Mouse (Mus musculus) MEL (cell line): ENCODE measurements around the gene Usp19. TPM values are rescaled to one million over a fixed set of nuclear protein-coding genes. Genes with fewer than 3 reads are reported as not detected.

ENCODE experiments used
- DNase-seq: peaks from one replicate; pipeline ENCODE4 v3.0.0; 2011; ENCODE audit warnings: low read depth, low spot score
- H3K27ac ChIP-seq: 2 replicates; pipeline ENCODE4 v1.5.1; 2012; ENCODE audit warnings: low read depth, mild to moderate bottlenecking, control low read depth, low read length, moderate library complexity; ENCODE audit not compliant: control insufficient read depth
- H3K27me3 ChIP-seq, 2 experiments: fragments of 150-350 bp in 1 of 2; sonication (generic) in 1 of 2; 2 replicates each; pipeline ENCODE4 v1.6.1; 2012; ENCODE audit warnings: low read length in 2 of 2, mild to moderate bottlenecking in 2 of 2, improper control_type of control experiment in 1 of 2, moderate library complexity in 1 of 2; ENCODE audit not compliant: insufficient read depth in 2 of 2, control insufficient read depth in 1 of 2
- H3K36me3 ChIP-seq, 2 experiments: 2 replicates each; pipeline ENCODE4 v1.6.1; 2012 to 2014; ENCODE audit warnings: low read length in 2 of 2, improper control_type of control experiment in 1 of 2, inconsistent platforms in 1 of 2, mild to moderate bottlenecking in 1 of 2; ENCODE audit not compliant: insufficient read depth in 2 of 2, control insufficient read depth in 1 of 2
- H3K4me1 ChIP-seq, 2 experiments: fragments of 150-350 bp in 1 of 2; sonication (generic) in 1 of 2; 2 replicates each; pipeline ENCODE4 v1.6.1; 2012; ENCODE audit warnings: low read length in 2 of 2, improper control_type of control experiment in 1 of 2, mild to moderate bottlenecking in 1 of 2; ENCODE audit not compliant: insufficient read depth in 2 of 2, control insufficient read depth in 1 of 2
- H3K4me3 ChIP-seq, 2 experiments: fragments of 150-350 bp in 1 of 2; sonication (generic) in 1 of 2; 2 replicates each; pipeline ENCODE4 v1.5.1; 2012; ENCODE audit warnings: low read depth in 2 of 2, low read length in 2 of 2, mild to moderate bottlenecking in 2 of 2, moderate library complexity in 2 of 2, control low read depth in 1 of 2, improper control_type of control experiment in 1 of 2; ENCODE audit not compliant: control insufficient read depth in 1 of 2, insufficient read depth in 1 of 2
- H3K79me2 ChIP-seq: 2 replicates; pipeline ENCODE4 v1.6.1; 2012; ENCODE audit warnings: mild to moderate bottlenecking, low read length, moderate library complexity; ENCODE audit not compliant: control insufficient read depth, poor library complexity, insufficient read depth
- H3K9ac ChIP-seq: 2 replicates; pipeline ENCODE4 v1.6.1; 2012; ENCODE audit warnings: low read depth, mild to moderate bottlenecking, control low read depth, low read length, moderate library complexity; ENCODE audit not compliant: control insufficient read depth, poor library complexity, severe bottlenecking
- H3K9me3 ChIP-seq: fragments of 150-350 bp; sonication (generic); replicated peaks from 2 replicates; pipeline ENCODE4 v1.6.1; 2012; ENCODE audit warnings: mild to moderate bottlenecking, low read length, improper control_type of control experiment, moderate library complexity; ENCODE audit not compliant: insufficient read depth
- BHLHE40 ChIP-seq: IDR thresholded peaks from 2 replicates; pipeline ENCODE4 v1.6.1; 2012; ENCODE audit warnings: low read depth, mild to moderate bottlenecking, inconsistent platforms, low read length, improper control_type of control experiment, borderline replicate concordance
- CHD1 ChIP-seq: IDR thresholded peaks from 2 replicates; pipeline ENCODE4 v1.6.1; 2012; ENCODE audit warnings: low read depth, mild to moderate bottlenecking, inconsistent platforms, low read length, improper control_type of control experiment
- CTCF ChIP-seq, 3 experiments: IDR thresholded peaks in 2 of 3; conservative IDR thresholded peaks in 1 of 3; 2 replicates each; pipeline ENCODE4 v1.5.1; 2011 to 2012; ENCODE audit warnings: low read length in 3 of 3, low read depth in 2 of 3, mild to moderate bottlenecking in 2 of 3, improper control_type of control experiment in 1 of 3, inconsistent platforms in 1 of 3, mixed read lengths in 1 of 3, moderate library complexity in 1 of 3; ENCODE audit not compliant: control insufficient read depth in 1 of 3, insufficient read depth in 1 of 3, poor library complexity in 1 of 3, severe bottlenecking in 1 of 3
- ELF1 ChIP-seq: IDR thresholded peaks from 2 replicates; pipeline ENCODE4 v1.6.1; 2014; ENCODE audit warnings: low read depth, mild to moderate bottlenecking, inconsistent platforms, low read length, improper control_type of control experiment, moderate library complexity
- ETS1 ChIP-seq: IDR thresholded peaks from 2 replicates; pipeline ENCODE4 v1.6.1; 2012; ENCODE audit warnings: low read depth, mild to moderate bottlenecking, inconsistent platforms, low read length, improper control_type of control experiment, moderate library complexity
- GABPA ChIP-seq: IDR thresholded peaks from 2 replicates; pipeline ENCODE4 v1.6.1; 2012; ENCODE audit warnings: low read depth, mild to moderate bottlenecking, inconsistent platforms, low read length, improper control_type of control experiment, moderate library complexity
- KAT2A ChIP-seq: conservative IDR thresholded peaks from 2 replicates; pipeline ENCODE4 v1.6.1; 2012; ENCODE audit warnings: low read depth, low read length, improper control_type of control experiment, inconsistent platforms
- MAZ ChIP-seq: IDR thresholded peaks from 2 replicates; pipeline ENCODE4 v1.6.1; 2012; ENCODE audit warnings: low read depth, mild to moderate bottlenecking, inconsistent platforms, low read length, improper control_type of control experiment
- MEF2A ChIP-seq: IDR thresholded peaks from 2 replicates; pipeline ENCODE4 v1.6.1; 2014; ENCODE audit warnings: low read depth, mild to moderate bottlenecking, inconsistent platforms, low read length, improper control_type of control experiment; ENCODE audit not compliant: poor library complexity, insufficient replicate concordance, severe bottlenecking; ENCODE audit errors: extremely low read depth
- MYB ChIP-seq: IDR thresholded peaks from 2 replicates; pipeline ENCODE4 v1.6.1; 2011; ENCODE audit warnings: mild to moderate bottlenecking, low read depth, low read length, improper control_type of control experiment
- RAD21 ChIP-seq: IDR thresholded peaks from 2 replicates; pipeline ENCODE4 v1.6.1; 2011; ENCODE audit warnings: mild to moderate bottlenecking, low read depth, low read length, improper control_type of control experiment
- RCOR1 ChIP-seq: IDR thresholded peaks from 2 replicates; pipeline ENCODE4 v1.6.1; 2012; ENCODE audit warnings: low read depth, mild to moderate bottlenecking, inconsistent platforms, low read length, improper control_type of control experiment
- USF1 ChIP-seq: IDR thresholded peaks from 2 replicates; pipeline ENCODE4 v1.6.1; 2014; ENCODE audit warnings: low read depth, mild to moderate bottlenecking, inconsistent platforms, low read length, improper control_type of control experiment, moderate library complexity
- ZC3H11A ChIP-seq: IDR thresholded peaks from 2 replicates; pipeline ENCODE4 v1.6.1; 2012; ENCODE audit warnings: low read depth, mild to moderate bottlenecking, inconsistent platforms, low read length, improper control_type of control experiment
- ZNF384 ChIP-seq: IDR thresholded peaks from 2 replicates; pipeline ENCODE4 v1.6.1; 2012; ENCODE audit warnings: low read depth, mild to moderate bottlenecking, inconsistent platforms, low read length, improper control_type of control experiment
- polyA plus RNA-seq, 2 experiments: library from polyadenylated mRNA; stranded (reverse) in 1 of 2; unstranded in 1 of 2; fragments of >175 nt in 1 of 2; fragments of >200 nt in 1 of 2; gene quantifications; 2 replicates each; pipeline versions ENCODE4 v1.2.1 to v1.2.4; 2012; ENCODE audit warnings: low replicate concordance in 2 of 2, low read depth in 1 of 2; ENCODE audit not compliant: insufficient read length in 2 of 2, insufficient read depth in 1 of 2, missing spikeins in 1 of 2
- total RNA-seq: library from RNA; depleted of rRNA; stranded (reverse); fragments of 300-350 nt; gene quantifications from 2 replicates; pipeline ENCODE4 v1.2.3, GENCODE M21; 2012

The Usp19 gene
- total and polyA plus RNA-seq, 3 experiments = 76.1 to 162 TPM; not detected in 1

DNA sequence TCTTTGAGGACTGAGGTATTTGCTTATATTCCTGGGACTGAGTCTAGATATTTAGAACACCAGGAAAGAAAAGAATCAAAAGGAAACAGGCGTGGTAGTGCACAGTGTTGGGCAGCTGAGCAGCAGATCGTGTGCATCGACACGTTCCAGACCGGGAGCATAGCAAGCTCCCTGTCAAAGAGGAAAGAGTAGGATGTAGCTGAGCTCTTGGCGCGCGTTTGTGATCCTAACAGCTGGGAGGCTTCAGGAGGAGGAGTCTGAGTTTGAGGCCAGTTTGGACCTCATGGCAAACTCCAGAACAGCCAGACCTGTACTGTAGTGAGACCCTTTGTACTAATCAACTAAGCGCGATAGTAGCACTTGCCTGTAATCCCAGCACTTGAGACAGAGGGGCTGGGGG lies 28.2 kb upstream of the Usp19 start:
- no peak for TF ChIP-seq GABPA
- TF ChIP-seq MAZ = no peak
- no peak for TF ChIP-seq RCOR1
- Histone ChIP-seq H3K27me3 (no peaks in the 10 kb centered on the region), H3K9me3 (no peaks in the 10 kb centered on the region), H3K4me3 (no peak overlapping the region), H3K9ac (no peak overlapping the region), H3K27ac (no peak overlapping the region), H3K4me1 (peaks cover 8 to 24% of the 10 kb centered on the region in 2 experiments), H3K79me2 (peaks cover 16% of the 10 kb centered on the region), H3K36me3 (peaks cover 0 to 19% of the 10 kb centered on the region in 2 experiments; a peak in 2 of 4 replicates)
- no peak for DNase-seq

- Histone ChIP-seq H3K9me3 (no peaks in the 10 kb centered on the region), H3K36me3 (peaks cover 0 to 19% of the 10 kb centered on the region in 2 experiments; a peak in 2 of 4 replicates), H3K4me1 (peaks cover 8 to 22% of the 10 kb centered on the region in 2 experiments), H3K9ac (no peak overlapping the region), H3K4me3 (no peak overlapping the region), H3K27ac (no peak overlapping the region), H3K79me2 (peaks cover 16% of the 10 kb centered on the region), H3K27me3 (no peaks in the 10 kb centered on the region)
- DNase-seq = no peak
- TF ChIP-seq CTCF (IDR thresholded peaks at IDR 0.05 in 2 of 3, conservative IDR thresholded peaks at IDR 0.05 in 1 of 3; ENCODE audit: control insufficient read depth in 1 of 3, insufficient read depth in 1 of 3, low read depth in 2 of 3, low read length in 3 of 3, poor library complexity in 1 of 3, severe bottlenecking in 1 of 3) = no peak
- no peak for TF ChIP-seq MEF2A
- TF ChIP-seq GABPA = no peak
- TF ChIP-seq RCOR1 = no peak
- no peak for TF ChIP-seq ELF1
- TF ChIP-seq ETS1 = no peak
- TF ChIP-seq CHD1 = no peak
- no peak for TF ChIP-seq USF1
- no peak for TF ChIP-seq ZC3H11A
- no peak for TF ChIP-seq BHLHE40
- no peak for TF ChIP-seq ZNF384
- no peak for TF ChIP-seq MYB
- TF ChIP-seq RAD21 = no peak
Measured at GRCm38 (mm10) chr9:108463713-108464112, 26.7 kb upstream of the Usp19 start.

- TF ChIP-seq BHLHE40 (no peak), KAT2A (no peak)
- TF ChIP-seq, all 39 proteins: peak for 0
- H3K79me2 ChIP-seq = peaks cover 8% of the 10 kb centered on the region
- peaks cover 0 to 5% of the 10 kb centered on the region in 2 experiments; a peak in 2 of 4 replicates for H3K4me1 ChIP-seq
- no peak overlapping the region for H3K9ac ChIP-seq
- DNase-seq = no peak
- H3K4me3 ChIP-seq = no peak overlapping the region
- peaks cover 0 to 5% of the 10 kb centered on the region in 2 experiments; a peak in 2 of 4 replicates for H3K36me3 ChIP-seq
- no peaks in the 10 kb centered on the region for H3K27me3 ChIP-seq
- H3K9me3 ChIP-seq = no peaks in the 10 kb centered on the region
- no peak overlapping the region for H3K27ac ChIP-seq
Measured at GRCm38 (mm10) chr9:108466219-108466618, 24.2 kb upstream of the Usp19 start.
